Mouse (Mus musculus): Measurements from ENCODE around the gene E2f4. TPM values are rescaled to one million over a fixed set of nuclear protein-coding genes. Genes with fewer than 3 reads are reported as not detected.

E2f4 gene
- polyA plus RNA-seq, 1 experiment, result 127 TPM

DNA sequence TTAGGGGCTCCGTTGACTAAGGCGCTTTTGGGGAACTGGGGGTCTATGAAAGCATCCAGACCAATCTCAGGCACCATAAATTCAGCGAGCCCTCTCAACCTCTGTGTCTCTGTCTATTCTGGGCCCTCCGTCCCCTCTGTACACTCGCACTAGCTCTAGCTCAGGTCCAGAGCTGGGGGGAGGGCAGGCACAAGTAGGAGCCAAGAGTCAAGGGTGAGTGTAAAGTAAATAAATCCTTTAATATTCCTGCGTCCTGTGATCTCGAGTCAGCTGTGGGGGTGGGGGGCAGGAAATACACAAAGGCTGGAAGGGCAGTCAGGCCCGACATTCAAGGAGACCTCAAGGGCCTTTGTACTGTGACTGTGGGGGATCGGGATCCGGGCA is 28.4 kb upstream of the E2f4 start:
- Histone ChIP-seq H3K4me1 (ENCODE audit: control insufficient read depth, insufficient read depth, low read length) (peaks cover 11% of the 10 kb centered on the region), H3K4me3 (replicated peaks; ENCODE audit: extremely low read depth, low read depth, low read length) (peak overlapping the region; percentile 73)
- DNase-seq, result no peak
- no peak for TF ChIP-seq POLR2A (IDR thresholded peaks at IDR 0.05; ENCODE audit: borderline replicate concordance, extremely low read depth, low read depth, low read length)
- no peak for TF ChIP-seq CTCF (IDR thresholded peaks at IDR 0.05; ENCODE audit: insufficient read depth, low read length)
- WGBS, result 15% methylated on average over 10 of the region's 10 CpGs

DNA sequence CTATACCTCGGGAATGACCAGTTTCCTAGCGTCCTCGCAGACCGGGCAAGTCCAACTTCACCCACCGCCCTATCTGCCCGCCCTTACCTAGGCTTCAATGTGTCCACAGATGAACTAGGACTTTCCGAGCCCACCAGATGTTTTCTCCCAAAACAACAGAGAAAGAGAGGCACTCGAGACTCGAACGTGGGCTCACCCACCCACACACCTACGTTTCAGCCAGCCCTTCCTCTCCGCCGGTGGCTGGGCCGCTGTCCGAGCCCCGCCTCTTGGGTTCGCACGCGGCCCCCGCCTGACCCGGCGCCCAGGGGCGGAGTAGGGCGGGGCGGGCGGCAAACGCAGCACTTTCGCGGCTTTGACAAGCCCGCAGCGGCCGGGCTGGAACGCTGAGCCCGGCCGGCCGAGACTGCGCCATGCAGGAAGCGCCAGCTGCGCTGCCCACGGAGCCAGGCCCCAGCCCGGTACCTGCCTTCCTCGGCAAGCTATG is 28.0 kb upstream of the E2f4 start, which contains the start of gene Hsf4:
Hsf4 (plus strand) TSS at position 341 of the 487 bp plus-strand sequence.
- DNase-seq, result peak; percentile 75
- TF ChIP-seq CTCF (IDR thresholded peaks at IDR 0.05; ENCODE audit: insufficient read depth, low read length) (no peak), POLR2A (IDR thresholded peaks at IDR 0.05; ENCODE audit: borderline replicate concordance, extremely low read depth, low read depth, low read length) (peak; percentile 62; the same call in 1 of the 2 replicates)
- H3K4me3 ChIP-seq (replicated peaks; ENCODE audit: extremely low read depth, low read depth, low read length), result peak within 1 kb of the TSS; percentile 73
- peaks cover 11% of the 10 kb centered on the region for H3K4me1 ChIP-seq (ENCODE audit: control insufficient read depth, insufficient read depth, low read length)
- WGBS, result 4% methylated on average over 42 of the region's 42 CpGs

DNA sequence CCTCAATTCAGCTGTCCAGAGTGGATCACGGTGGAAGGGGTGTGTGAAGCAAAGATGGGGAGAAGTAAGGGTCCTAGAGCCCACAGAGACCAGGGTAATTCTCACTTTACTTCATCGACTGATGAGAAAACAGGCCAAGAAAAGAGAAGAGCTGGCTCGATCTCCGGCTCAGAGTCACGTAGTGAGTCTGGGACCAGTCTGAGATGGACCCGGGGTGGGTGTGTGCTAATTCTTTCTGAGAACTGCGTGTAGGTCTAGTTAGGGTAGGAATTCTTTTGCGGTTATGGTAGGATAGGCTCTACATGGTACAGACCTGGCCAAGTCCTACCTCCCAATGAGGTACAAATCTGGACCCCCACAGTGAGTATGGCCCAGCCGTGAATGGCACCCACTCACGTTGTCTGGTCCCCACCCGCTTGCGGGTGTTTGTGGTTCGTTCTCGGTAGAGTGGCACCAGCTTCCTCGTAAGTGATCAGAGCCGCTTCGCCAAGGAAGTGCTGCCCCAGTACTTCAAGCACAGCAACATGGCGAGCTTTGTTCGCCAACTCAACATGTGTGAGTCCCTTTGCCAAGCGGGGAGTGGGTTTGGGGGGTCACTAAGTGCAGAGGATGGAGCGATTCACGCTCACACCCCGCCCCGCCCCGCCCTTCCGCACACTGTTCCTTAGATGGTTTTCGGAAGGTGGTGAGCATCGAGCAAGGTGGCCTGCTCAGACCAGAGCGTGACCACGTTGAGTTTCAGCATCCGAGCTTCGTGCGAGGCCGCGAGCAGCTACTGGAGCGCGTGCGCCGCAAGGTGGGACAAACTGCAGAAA is 27.2 kb upstream of the E2f4 start:
- Histone ChIP-seq H3K4me1 (ENCODE audit: control insufficient read depth, insufficient read depth, low read length) (peaks cover 11% of the 10 kb centered on the region), H3K4me3 (replicated peaks; ENCODE audit: extremely low read depth, low read depth, low read length) (peak overlapping the region; percentile 57)
- peak; percentile 27 for DNase-seq
- 32% methylated on average over 39 of the region's 39 CpGs for WGBS
- TF ChIP-seq CTCF (IDR thresholded peaks at IDR 0.05; ENCODE audit: insufficient read depth, low read length), result no peak
- TF ChIP-seq POLR2A (IDR thresholded peaks at IDR 0.05; ENCODE audit: borderline replicate concordance, extremely low read depth, low read depth, low read length), result no peak

DNA sequence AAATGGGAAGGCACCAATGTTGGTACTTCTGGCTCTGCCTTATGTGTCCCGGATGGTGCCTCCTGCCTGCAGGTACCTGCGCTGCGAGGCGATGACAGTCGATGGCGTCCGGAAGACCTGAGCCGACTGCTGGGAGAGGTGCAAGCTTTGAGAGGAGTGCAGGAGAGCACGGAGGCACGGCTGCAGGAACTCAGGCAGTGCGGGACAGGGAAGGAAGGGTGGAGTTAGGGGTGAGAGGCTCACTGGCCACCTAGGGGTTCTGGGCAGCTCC is 26.6 kb upstream of the E2f4 start:
- WGBS, result 29% methylated on average over 11 of the region's 11 CpGs
- TF ChIP-seq CTCF (IDR thresholded peaks at IDR 0.05; ENCODE audit: insufficient read depth, low read length) (no peak), POLR2A (IDR thresholded peaks at IDR 0.05; ENCODE audit: borderline replicate concordance, extremely low read depth, low read depth, low read length) (no peak)
- H3K4me3 ChIP-seq (replicated peaks; ENCODE audit: extremely low read depth, low read depth, low read length), result peak overlapping the region; percentile 10
- H3K4me1 ChIP-seq (ENCODE audit: control insufficient read depth, insufficient read depth, low read length), result peaks cover 13% of the 10 kb centered on the region
- no peak for DNase-seq

DNA sequence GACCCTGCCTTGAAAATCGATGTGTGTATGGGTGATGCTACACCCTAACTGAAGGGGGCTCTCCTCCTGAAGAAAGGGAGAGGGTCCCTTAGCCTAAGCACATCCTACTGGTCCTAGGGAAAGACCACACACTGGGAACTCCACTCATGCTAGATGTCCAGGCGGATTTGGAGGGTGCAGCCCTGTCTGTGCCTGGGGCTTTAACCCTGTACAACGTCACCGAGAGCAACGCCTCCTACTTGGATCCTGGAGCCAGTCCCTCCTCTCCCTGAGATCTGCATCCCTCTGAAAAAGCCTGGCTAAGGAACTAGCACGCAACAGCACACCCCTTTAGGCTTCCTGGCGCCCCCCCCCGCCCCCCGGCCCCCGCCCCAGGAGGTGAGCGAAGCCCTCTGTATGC is 22.1 kb upstream of the E2f4 start:
- no peak for TF ChIP-seq CTCF (IDR thresholded peaks at IDR 0.05; ENCODE audit: insufficient read depth, low read length)
- no peak for TF ChIP-seq POLR2A (IDR thresholded peaks at IDR 0.05; ENCODE audit: borderline replicate concordance, extremely low read depth, low read depth, low read length)
- peaks cover 12% of the 10 kb centered on the region for H3K4me1 ChIP-seq (ENCODE audit: control insufficient read depth, insufficient read depth, low read length)
- no peak for DNase-seq
- no peak overlapping the region for H3K4me3 ChIP-seq (replicated peaks; ENCODE audit: extremely low read depth, low read depth, low read length)
- WGBS, result 16% methylated on average over 11 of the region's 11 CpGs

DNA sequence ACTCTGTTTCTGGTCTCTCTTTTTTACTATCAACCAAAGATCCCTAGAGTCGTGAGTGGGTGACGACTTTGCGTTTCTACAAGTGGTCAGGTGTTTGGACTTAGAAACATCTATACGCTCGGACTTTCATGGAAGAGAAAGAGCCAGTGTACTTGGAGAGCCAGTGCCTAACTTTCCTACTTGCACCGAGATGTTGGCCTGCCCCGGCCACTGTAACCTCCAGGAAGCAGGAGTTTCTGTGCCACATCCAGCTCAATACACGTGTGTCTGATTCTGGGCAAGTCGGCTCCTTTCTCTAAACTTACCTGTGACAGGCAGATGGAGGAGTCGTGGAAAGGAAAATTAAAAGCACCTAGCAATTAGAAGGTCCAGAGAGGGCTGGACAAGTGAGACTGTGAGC is 21.6 kb upstream of the E2f4 start, which contains the start of gene Nol3:
Nol3 (plus strand) TSS at position 301 of the 400 bp plus-strand sequence.
- no peak for DNase-seq
- 6% methylated on average over 10 of the region's 10 CpGs for WGBS
- H3K4me1 ChIP-seq (ENCODE audit: control insufficient read depth, insufficient read depth, low read length), result peaks cover 8% of the 10 kb centered on the region
- peak within 1 kb of the TSS; percentile 57 for H3K4me3 ChIP-seq (replicated peaks; ENCODE audit: extremely low read depth, low read depth, low read length)
- TF ChIP-seq CTCF (IDR thresholded peaks at IDR 0.05; ENCODE audit: insufficient read depth, low read length) (no peak), POLR2A (IDR thresholded peaks at IDR 0.05; ENCODE audit: borderline replicate concordance, extremely low read depth, low read depth, low read length) (no peak)

DNA sequence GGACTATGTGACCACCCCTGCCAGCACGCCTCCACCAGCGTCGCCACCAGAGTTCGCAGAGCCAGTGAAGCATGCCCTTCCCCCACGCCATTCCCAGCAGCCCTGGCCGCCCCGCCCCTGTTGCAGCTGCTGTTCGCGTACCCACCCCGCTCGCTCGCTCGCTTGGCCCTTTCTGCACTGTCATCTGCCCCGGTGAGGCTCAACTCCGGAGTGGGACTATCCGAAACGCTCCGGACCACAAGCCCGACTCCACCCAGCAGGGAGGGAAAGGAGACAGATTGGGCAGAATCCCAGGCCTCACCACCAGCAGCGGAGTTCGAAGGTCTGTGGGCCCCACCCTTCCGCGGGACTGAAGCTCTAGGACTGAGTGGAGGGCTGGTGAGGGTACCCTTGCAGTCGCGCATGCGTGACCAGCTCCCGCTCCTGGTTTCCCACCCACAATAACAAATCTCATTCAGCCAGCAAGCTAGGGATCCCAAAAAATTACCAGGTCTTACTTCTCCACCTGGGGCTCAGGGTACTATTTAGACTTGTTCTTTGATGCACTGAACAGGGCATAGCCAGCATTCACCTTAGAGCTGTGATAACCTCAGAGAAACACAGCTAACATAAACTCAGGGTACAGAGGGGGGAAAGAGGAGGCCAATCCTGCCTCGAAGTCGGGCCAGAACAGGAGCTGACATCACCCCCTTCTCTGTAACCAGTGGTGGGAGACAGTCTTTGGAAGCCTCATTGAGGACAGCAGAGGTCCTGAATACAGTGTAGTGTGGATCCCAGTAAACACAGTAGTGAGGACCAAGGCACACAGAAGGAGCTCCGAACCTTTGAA is 21.0 kb upstream of the E2f4 start:
- 6% methylated on average over 30 of the region's 30 CpGs for WGBS
- Histone ChIP-seq H3K4me3 (replicated peaks; ENCODE audit: extremely low read depth, low read depth, low read length) (peak overlapping the region; percentile 57), H3K4me1 (ENCODE audit: control insufficient read depth, insufficient read depth, low read length) (peaks cover 8% of the 10 kb centered on the region)
- TF ChIP-seq POLR2A (IDR thresholded peaks at IDR 0.05; ENCODE audit: borderline replicate concordance, extremely low read depth, low read depth, low read length), result peak; percentile 43; the same call in 1 of the 2 replicates
- no peak for TF ChIP-seq CTCF (IDR thresholded peaks at IDR 0.05; ENCODE audit: insufficient read depth, low read length)
- peak; percentile 49 for DNase-seq

DNA sequence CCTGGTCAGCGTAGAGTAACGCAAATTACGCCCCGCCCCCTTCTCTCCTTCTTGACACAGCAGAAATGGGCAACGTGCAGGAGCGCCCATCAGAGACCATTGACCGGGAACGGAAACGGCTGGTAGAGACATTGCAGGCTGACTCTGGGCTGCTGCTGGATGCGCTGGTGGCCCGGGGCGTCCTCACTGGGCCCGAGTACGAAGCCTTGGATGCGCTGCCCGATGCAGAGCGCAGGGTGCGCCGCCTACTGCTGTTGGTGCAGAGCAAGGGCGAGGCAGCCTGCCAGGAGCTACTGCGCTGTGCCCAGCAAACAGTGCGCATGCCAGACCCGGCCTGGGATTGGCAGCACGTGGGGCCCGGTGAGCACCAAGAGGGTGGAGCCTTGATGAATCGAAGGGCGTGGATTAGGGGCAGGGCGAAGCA is 18.5 kb upstream of the E2f4 start:
- TF ChIP-seq POLR2A (IDR thresholded peaks at IDR 0.05; ENCODE audit: borderline replicate concordance, extremely low read depth, low read depth, low read length) (no peak), CTCF (IDR thresholded peaks at IDR 0.05; ENCODE audit: insufficient read depth, low read length) (no peak)
- H3K4me1 ChIP-seq (ENCODE audit: control insufficient read depth, insufficient read depth, low read length), result peaks cover 12% of the 10 kb centered on the region
- WGBS, result 8% methylated on average over 28 of the region's 28 CpGs
- DNase-seq, result peak; percentile 80
- H3K4me3 ChIP-seq (replicated peaks; ENCODE audit: extremely low read depth, low read depth, low read length), result peak overlapping the region; percentile 6

DNA sequence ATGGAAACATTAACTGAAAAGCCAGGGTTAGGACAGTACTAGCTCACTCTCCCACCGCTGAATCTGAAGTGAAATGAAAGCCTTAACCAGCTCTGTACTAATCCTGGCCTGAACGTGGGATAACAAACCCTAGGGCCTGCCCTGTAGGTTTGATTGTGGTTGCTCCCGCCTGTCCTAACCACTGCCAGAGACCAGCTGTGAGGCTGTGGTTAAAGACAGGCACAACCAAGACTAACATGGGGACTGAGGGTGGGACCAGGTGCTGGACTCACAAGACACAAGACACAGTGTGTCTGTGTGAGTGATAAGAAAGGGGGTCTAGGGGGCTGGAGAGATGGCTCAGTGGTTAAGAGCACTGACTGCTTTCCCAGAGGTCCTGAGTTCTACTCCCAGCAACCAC is 16.9 kb upstream of the E2f4 start:
- DNase-seq, result no peak
- Histone ChIP-seq H3K4me3 (replicated peaks; ENCODE audit: extremely low read depth, low read depth, low read length) (no peak overlapping the region), H3K4me1 (ENCODE audit: control insufficient read depth, insufficient read depth, low read length) (peaks cover 12% of the 10 kb centered on the region)
- 76% methylated on average over 3 of the region's 3 CpGs for WGBS
- TF ChIP-seq CTCF (IDR thresholded peaks at IDR 0.05; ENCODE audit: insufficient read depth, low read length) (no peak), POLR2A (IDR thresholded peaks at IDR 0.05; ENCODE audit: borderline replicate concordance, extremely low read depth, low read depth, low read length) (no peak)
